Mouse (Mus musculus) lung, adult 10 weeks (tissue): ENCODE results near the gene Olfr1191-ps1. TPM values are rescaled to one million over a fixed set of nuclear protein-coding genes. Genes with fewer than 3 reads are reported as not detected.

Source experiments
- polyA plus RNA-seq: library from polyadenylated mRNA; stranded (reverse); fragments of 350-450 nt; fragmentation: Illumina TruSeq; extraction: RNeasy Lipid Tissue Mini Kit (QIAGEN cat#74804); gene quantifications from one replicate; pipeline ENCODE4 v1.2.3, GENCODE M21; 2014; ENCODE audit warnings: low read depth, low replicate concordance; ENCODE audit not compliant: insufficient read depth

The Olfr1191-ps1 gene
- polyA plus RNA-seq: not detected

DNA sequence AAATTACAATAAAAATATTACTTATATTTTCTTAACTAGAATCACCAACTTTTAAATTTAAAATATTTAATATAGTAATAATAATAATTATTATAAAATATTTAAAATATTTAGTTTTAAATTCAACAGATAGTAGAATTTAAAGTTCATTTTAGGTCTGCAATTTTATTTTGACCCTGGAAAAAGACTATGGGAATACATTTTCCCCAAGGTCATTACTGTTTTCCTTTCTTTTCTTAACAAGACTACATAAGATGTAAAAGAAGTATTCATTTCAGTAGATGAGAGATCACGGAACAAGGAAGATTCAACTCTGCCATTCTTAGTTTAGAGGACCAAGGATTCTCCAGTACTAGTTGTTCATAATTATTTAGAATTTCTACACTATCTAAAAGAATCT, at the start of gene Olfr1191-ps1:
Olfr1191-ps1 (plus strand) TSS at position 301 of the 400 bp plus-strand sequence.

DNA sequence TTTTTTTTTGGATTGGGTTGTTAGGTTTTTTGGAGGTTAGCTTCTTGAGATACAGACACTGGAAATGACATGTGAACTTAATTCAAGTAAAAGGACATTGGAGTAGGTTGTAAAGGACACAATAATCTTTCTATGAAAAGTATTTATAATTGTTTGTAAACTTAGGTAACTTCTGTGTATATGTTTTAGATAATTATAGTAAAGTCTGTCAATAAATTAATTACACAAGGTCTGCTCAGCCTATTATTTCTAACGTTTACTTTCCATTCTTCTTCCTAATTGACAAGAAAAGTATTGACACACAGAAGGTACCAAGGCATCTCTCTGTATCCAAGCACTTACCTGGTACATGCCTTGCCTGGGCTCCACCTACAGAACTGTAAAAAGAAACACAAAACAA, 7.9 kb downstream of the Olfr1191-ps1 start, which contains the start of gene Olfr1192-ps1:
Olfr1192-ps1 (plus strand) TSS at position 301 of the 400 bp plus-strand sequence.

GRCm38 (mm10) chr2:88675328-88675727, 35.0 kb downstream of the Olfr1191-ps1 start, which contains the start of gene Olfr1193:
Gene Olfr1193 (plus strand): TSS chr2:88675628.

GRCm38 (mm10) chr2:88689087-88689486, 48.7 kb downstream of the Olfr1191-ps1 start, which contains the start of gene Olfr1195:
Gene Olfr1195 (minus strand): TSS chr2:88689187.

Other genes starting within 250 kb of the Olfr1191-ps1 start
- gene Olfr1179, start 234.1 kb upstream of the Olfr1191-ps1 start, polyA plus RNA-seq: not detected
- not detected for gene Olfr1180, start 221.4 kb upstream of the Olfr1191-ps1 start, polyA plus RNA-seq
- gene Olfr1181, start 214.4 kb upstream of the Olfr1191-ps1 start, polyA plus RNA-seq: not detected
- not detected for gene Gm13757, start 191.4 kb upstream of the Olfr1191-ps1 start, polyA plus RNA-seq
- not detected for gene Olfr1183, start 185.7 kb upstream of the Olfr1191-ps1 start, polyA plus RNA-seq
- gene Olfr1184, start 156.9 kb upstream of the Olfr1191-ps1 start, polyA plus RNA-seq: not detected
- not detected for gene Olfr1185-ps1, start 147.2 kb upstream of the Olfr1191-ps1 start, polyA plus RNA-seq
- gene Olfr1186, start 122.0 kb upstream of the Olfr1191-ps1 start, polyA plus RNA-seq: not detected
- not detected for gene Olfr1188, start 83.6 kb upstream of the Olfr1191-ps1 start, polyA plus RNA-seq
- not detected for gene Olfr1189, start 54.1 kb upstream of the Olfr1191-ps1 start, polyA plus RNA-seq
- gene Olfr1192-ps1, start 8.0 kb downstream of the Olfr1191-ps1 start, polyA plus RNA-seq: not detected
- gene Olfr1193, start 35.1 kb downstream of the Olfr1191-ps1 start, polyA plus RNA-seq: not detected
- gene Olfr1195, start 48.6 kb downstream of the Olfr1191-ps1 start, polyA plus RNA-seq: not detected
- gene Olfr1196, start 64.1 kb downstream of the Olfr1191-ps1 start, polyA plus RNA-seq: not detected
- gene Olfr1197, start 91.8 kb downstream of the Olfr1191-ps1 start, polyA plus RNA-seq: not detected
- not detected for gene Olfr1198, start 110.8 kb downstream of the Olfr1191-ps1 start, polyA plus RNA-seq
- not detected for gene Olfr1199, start 119.9 kb downstream of the Olfr1191-ps1 start, polyA plus RNA-seq
- gene Olfr1200, start 129.9 kb downstream of the Olfr1191-ps1 start, polyA plus RNA-seq: not detected
- not detected for gene Olfr1201, start 152.5 kb downstream of the Olfr1191-ps1 start, polyA plus RNA-seq
- not detected for gene Olfr1202, start 174.0 kb downstream of the Olfr1191-ps1 start, polyA plus RNA-seq
- not detected for gene Olfr1205, start 189.2 kb downstream of the Olfr1191-ps1 start, polyA plus RNA-seq
- gene Olfr1204, start 208.8 kb downstream of the Olfr1191-ps1 start, polyA plus RNA-seq: not detected
- not detected for gene Olfr1206, start 222.7 kb downstream of the Olfr1191-ps1 start, polyA plus RNA-seq